Mouse (Mus musculus): ENCODE results near the gene Rflna. TPM values are rescaled to one million over a fixed set of nuclear protein-coding genes. Genes with fewer than 3 reads are reported as not detected.

Gene Rflna
- polyA plus RNA-seq, 1 experiment from 2014 or later, result 2.7 TPM

GRCm38 (mm10) chr5:124966622-124967332, 36.2 kb upstream of the Rflna start:
- Histone ChIP-seq H3K4me1 (ENCODE audit: control insufficient read depth, insufficient read depth, low read length) (peaks cover 12% of the 10 kb centered on the region), H3K36me3 (ENCODE audit: control insufficient read depth, insufficient read depth, low read length) (no peaks in the 10 kb centered on the region), H3K27ac (ENCODE audit: low read length) (0 out of 2 replicates have a peak overlapping the region, but pooled peaks have one; percentile 14), H3K4me2 (ENCODE audit: low read depth, low read length) (no peak overlapping the region), H3K9me3 (replicated peaks; ENCODE audit: control insufficient read depth, low read length) (no peaks in the 10 kb centered on the region), H3K27me3 (ENCODE audit: control insufficient read depth, insufficient read depth, low read length) (no peaks in the 10 kb centered on the region), H3K4me3 (replicated peaks; ENCODE audit: low read length) (no peak overlapping the region), H3K9ac (ENCODE audit: low read length) (0 out of 2 replicates have a peak overlapping the region, but pooled peaks have one; percentile 35)
- WGBS, result 72% methylated on average over 14 of the region's 14 CpGs
- ATAC-seq (ENCODE audit: insufficient read depth, low FRiP score), result no peak

GRCm38 (mm10) chr5:124969790-124970189, 33.2 kb upstream of the Rflna start:
- ATAC-seq (ENCODE audit: insufficient read depth, low FRiP score), result no peak
- Histone ChIP-seq H3K4me2 (ENCODE audit: low read depth, low read length) (no peak overlapping the region), H3K9ac (ENCODE audit: low read length) (no peak overlapping the region), H3K9me3 (replicated peaks; ENCODE audit: control insufficient read depth, low read length) (no peaks in the 10 kb centered on the region), H3K27me3 (ENCODE audit: control insufficient read depth, insufficient read depth, low read length) (no peaks in the 10 kb centered on the region), H3K4me3 (replicated peaks; ENCODE audit: low read length) (no peak overlapping the region), H3K4me1 (ENCODE audit: control insufficient read depth, insufficient read depth, low read length) (peaks cover 6% of the 10 kb centered on the region), H3K36me3 (ENCODE audit: control insufficient read depth, insufficient read depth, low read length) (no peaks in the 10 kb centered on the region), H3K27ac (ENCODE audit: low read length) (no peak overlapping the region)
- WGBS, result 38% methylated on average over 8 of the region's 8 CpGs

DNA sequence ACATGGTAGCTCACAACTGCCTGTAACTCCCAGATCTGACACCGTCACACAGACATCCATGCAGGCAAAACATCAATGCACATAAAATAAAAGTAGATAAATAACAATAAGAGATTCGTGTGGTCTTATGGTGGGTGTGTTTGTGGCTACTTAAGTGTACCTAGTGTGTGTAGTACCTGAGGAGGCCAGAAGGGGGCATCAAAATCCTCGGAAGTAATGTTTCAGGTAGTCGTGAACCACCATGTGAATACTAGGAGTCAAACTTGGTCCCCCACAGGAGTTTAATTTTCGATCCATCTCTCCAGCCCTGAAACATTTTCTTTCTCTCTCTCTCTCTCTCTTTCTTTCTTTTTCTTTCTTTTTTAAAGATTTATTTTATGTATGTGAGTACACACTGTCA, 16.8 kb upstream of the Rflna start:
- no peaks in the 10 kb centered on the region for H3K27me3 ChIP-seq (ENCODE audit: control insufficient read depth, insufficient read depth, low read length)
- no peak for ATAC-seq (ENCODE audit: insufficient read depth, low FRiP score)
- no peaks in the 10 kb centered on the region for H3K4me1 ChIP-seq (ENCODE audit: control insufficient read depth, insufficient read depth, low read length)
- H3K9me3 ChIP-seq (replicated peaks; ENCODE audit: control insufficient read depth, low read length), result peaks cover 4% of the 10 kb centered on the region
- H3K4me3 ChIP-seq (replicated peaks; ENCODE audit: low read length), result no peak overlapping the region
- H3K27ac ChIP-seq (ENCODE audit: low read length), result no peak overlapping the region
- no peaks in the 10 kb centered on the region for H3K36me3 ChIP-seq (ENCODE audit: control insufficient read depth, insufficient read depth, low read length)
- no peak overlapping the region for H3K4me2 ChIP-seq (ENCODE audit: low read depth, low read length)
- 80% methylated on average over 5 of the region's 5 CpGs for WGBS
- no peak overlapping the region for H3K9ac ChIP-seq (ENCODE audit: low read length)

GRCm38 (mm10) chr5:124986656-124987055, 16.4 kb upstream of the Rflna start:
- Histone ChIP-seq H3K9ac (ENCODE audit: low read length) (no peak overlapping the region), H3K4me3 (replicated peaks; ENCODE audit: low read length) (no peak overlapping the region), H3K4me1 (ENCODE audit: control insufficient read depth, insufficient read depth, low read length) (no peaks in the 10 kb centered on the region), H3K4me2 (ENCODE audit: low read depth, low read length) (no peak overlapping the region), H3K36me3 (ENCODE audit: control insufficient read depth, insufficient read depth, low read length) (no peaks in the 10 kb centered on the region), H3K27me3 (ENCODE audit: control insufficient read depth, insufficient read depth, low read length) (no peaks in the 10 kb centered on the region), H3K9me3 (replicated peaks; ENCODE audit: control insufficient read depth, low read length) (peaks cover 4% of the 10 kb centered on the region), H3K27ac (ENCODE audit: low read length) (no peak overlapping the region)
- no peak for ATAC-seq (ENCODE audit: insufficient read depth, low FRiP score)
- WGBS, result 74% methylated on average over 5 of the region's 5 CpGs

DNA sequence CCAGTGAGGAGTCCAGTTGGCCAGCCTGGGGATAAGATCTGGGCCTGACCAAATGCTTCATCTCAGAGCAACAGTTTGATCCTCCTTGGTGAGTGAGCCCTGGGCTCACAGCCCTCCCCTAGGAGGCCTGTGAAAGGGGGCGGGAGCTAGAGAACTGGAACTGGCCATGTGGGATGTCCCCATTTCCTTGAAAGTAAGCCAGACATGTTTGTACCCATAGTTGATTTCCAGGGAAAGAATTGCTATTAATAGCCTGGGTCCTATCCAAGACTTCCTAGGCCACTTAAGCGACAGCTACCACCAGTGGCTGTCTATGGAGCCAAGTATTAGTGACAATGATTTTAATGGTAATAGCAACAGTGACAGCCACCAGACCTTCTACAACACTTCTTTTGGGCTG, 13.3 kb upstream of the Rflna start:
- Histone ChIP-seq H3K4me3 (replicated peaks; ENCODE audit: low read length) (no peak overlapping the region), H3K4me1 (ENCODE audit: control insufficient read depth, insufficient read depth, low read length) (peaks cover 8% of the 10 kb centered on the region), H3K27ac (ENCODE audit: low read length) (no peak overlapping the region), H3K4me2 (ENCODE audit: low read depth, low read length) (no peak overlapping the region), H3K9me3 (replicated peaks; ENCODE audit: control insufficient read depth, low read length) (no peaks in the 10 kb centered on the region), H3K9ac (ENCODE audit: low read length) (no peak overlapping the region), H3K27me3 (ENCODE audit: control insufficient read depth, insufficient read depth, low read length) (no peaks in the 10 kb centered on the region), H3K36me3 (ENCODE audit: control insufficient read depth, insufficient read depth, low read length) (no peaks in the 10 kb centered on the region)
- WGBS, result 82% methylated on average over 2 of the region's 2 CpGs
- ATAC-seq (ENCODE audit: insufficient read depth, low FRiP score), result no peak

- peaks cover 8% of the 10 kb centered on the region for H3K4me1 ChIP-seq (ENCODE audit: control insufficient read depth, insufficient read depth, low read length)
- no peaks in the 10 kb centered on the region for H3K27me3 ChIP-seq (ENCODE audit: control insufficient read depth, insufficient read depth, low read length)
- ATAC-seq (ENCODE audit: insufficient read depth, low FRiP score), result no peak
- H3K27ac ChIP-seq (ENCODE audit: low read length), result peak overlapping the region; percentile 66; the same call in 1 of the 2 replicates
- H3K9ac ChIP-seq (ENCODE audit: low read length), result no peak overlapping the region
- no peaks in the 10 kb centered on the region for H3K9me3 ChIP-seq (replicated peaks; ENCODE audit: control insufficient read depth, low read length)
- 69% methylated on average over 8 of the region's 8 CpGs for WGBS
- no peak overlapping the region for H3K4me2 ChIP-seq (ENCODE audit: low read depth, low read length)
- H3K36me3 ChIP-seq (ENCODE audit: control insufficient read depth, insufficient read depth, low read length), result no peaks in the 10 kb centered on the region
- H3K4me3 ChIP-seq (replicated peaks; ENCODE audit: low read length), result no peak overlapping the region
These were observed 10.7 kb upstream of the Rflna start for GRCm38 (mm10) chr5:124992323-124992722.

GRCm38 (mm10) chr5:124992891-124993290, 10.1 kb upstream of the Rflna start:
- no peak overlapping the region; the same call in 1 of the 2 replicates for H3K9ac ChIP-seq (ENCODE audit: low read length)

DNA sequence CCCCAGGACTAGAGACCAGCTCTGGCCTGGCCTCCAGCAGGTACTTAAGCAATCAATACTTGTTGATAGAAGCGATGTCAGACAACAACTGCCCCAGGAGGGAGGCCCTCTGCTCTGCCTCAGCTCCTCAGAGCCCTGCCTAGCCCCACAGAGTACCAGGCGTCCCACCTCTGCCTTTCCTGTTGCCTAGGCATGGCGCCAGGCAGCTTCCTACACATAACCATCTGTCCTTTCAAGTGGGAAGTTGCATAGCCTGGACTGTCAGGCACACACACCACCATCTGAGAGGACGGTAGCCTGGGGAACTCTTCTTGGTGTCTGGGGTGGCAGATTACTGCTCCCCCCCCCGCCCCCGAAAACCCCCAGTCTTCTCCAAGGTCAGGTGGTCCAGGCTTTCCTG, 6.2 kb upstream of the Rflna start:
- Histone ChIP-seq H3K27me3 (ENCODE audit: control insufficient read depth, insufficient read depth, low read length) (no peaks in the 10 kb centered on the region), H3K9me3 (replicated peaks; ENCODE audit: control insufficient read depth, low read length) (no peaks in the 10 kb centered on the region), H3K36me3 (ENCODE audit: control insufficient read depth, insufficient read depth, low read length) (no peaks in the 10 kb centered on the region), H3K27ac (ENCODE audit: low read length) (no peak overlapping the region), H3K4me3 (replicated peaks; ENCODE audit: low read length) (no peak overlapping the region), H3K4me1 (ENCODE audit: control insufficient read depth, insufficient read depth, low read length) (peaks cover 8% of the 10 kb centered on the region), H3K4me2 (ENCODE audit: low read depth, low read length) (no peak overlapping the region), H3K9ac (ENCODE audit: low read length) (no peak overlapping the region)
- no peak for ATAC-seq (ENCODE audit: insufficient read depth, low FRiP score)
- WGBS, result 62% methylated on average over 6 of the region's 6 CpGs

More at GRCm38 (mm10) chr5:124992891-124993290, 10.1 kb upstream of the Rflna start:
- Histone ChIP-seq H3K27ac (ENCODE audit: low read length) (peak overlapping the region; percentile 66), H3K9me3 (replicated peaks; ENCODE audit: control insufficient read depth, low read length) (no peaks in the 10 kb centered on the region), H3K4me2 (ENCODE audit: low read depth, low read length) (no peak overlapping the region), H3K27me3 (ENCODE audit: control insufficient read depth, insufficient read depth, low read length) (no peaks in the 10 kb centered on the region), H3K4me1 (ENCODE audit: control insufficient read depth, insufficient read depth, low read length) (peaks cover 8% of the 10 kb centered on the region), H3K36me3 (ENCODE audit: control insufficient read depth, insufficient read depth, low read length) (no peaks in the 10 kb centered on the region), H3K4me3 (replicated peaks; ENCODE audit: low read length) (no peak overlapping the region)
- ATAC-seq (ENCODE audit: insufficient read depth, low FRiP score), result no peak
- WGBS, result 54% methylated on average over 11 of the region's 11 CpGs

DNA sequence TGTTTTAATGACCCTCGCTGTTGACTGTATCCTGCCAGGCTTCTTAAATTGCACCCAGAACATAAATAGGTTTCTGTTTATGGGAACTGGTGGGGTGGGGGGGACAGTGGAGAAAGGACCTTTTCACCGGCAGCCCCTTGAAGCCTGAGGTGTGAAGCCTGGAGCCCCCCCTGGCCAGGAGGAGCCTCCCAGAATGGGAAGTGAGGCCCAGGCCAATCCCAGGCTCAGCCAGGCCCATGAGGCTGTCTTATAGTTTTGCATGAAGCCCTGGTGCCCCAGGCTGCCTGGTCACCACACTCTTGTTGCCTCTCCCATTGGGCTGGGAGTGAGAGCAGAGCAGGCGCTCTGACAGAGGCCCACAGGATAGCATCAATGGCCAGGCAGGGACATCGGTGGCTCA, 5.1 kb upstream of the Rflna start:
- WGBS, result 86% methylated on average over 4 of the region's 4 CpGs

More for the DNA sequence above, 5.1 kb upstream of the Rflna start:
- Histone ChIP-seq H3K9ac (ENCODE audit: low read length) (no peak overlapping the region), H3K9me3 (replicated peaks; ENCODE audit: control insufficient read depth, low read length) (no peaks in the 10 kb centered on the region), H3K4me2 (ENCODE audit: low read depth, low read length) (no peak overlapping the region), H3K4me3 (replicated peaks; ENCODE audit: low read length) (no peak overlapping the region), H3K36me3 (ENCODE audit: control insufficient read depth, insufficient read depth, low read length) (no peaks in the 10 kb centered on the region), H3K27me3 (ENCODE audit: control insufficient read depth, insufficient read depth, low read length) (no peaks in the 10 kb centered on the region), H3K27ac (ENCODE audit: low read length) (no peak overlapping the region), H3K4me1 (ENCODE audit: control insufficient read depth, insufficient read depth, low read length) (peaks cover 5% of the 10 kb centered on the region; the same call in 1 of the 2 replicates)
- no peak for ATAC-seq (ENCODE audit: insufficient read depth, low FRiP score)

Data from stomach, embryonic 16.5 days (tissue).